Mouse (Mus musculus): Measurements from ENCODE around the gene Drd5.

GRCm38 (mm10) chr5:38308873-38309272 lies 10.3 kb upstream of the Drd5 start:
- TF ChIP-seq MAFK (IDR thresholded peaks at IDR 0.05; ENCODE audit: insufficient read depth, low read depth, low read length) (no peak), ZNF384 (IDR thresholded peaks at IDR 0.05; ENCODE audit: low read depth, low read length) (no peak), HCFC1 (IDR thresholded peaks at IDR 0.05; ENCODE audit: borderline replicate concordance, insufficient read depth, low read length) (no peak), CHD2 (IDR thresholded peaks at IDR 0.05; ENCODE audit: low read depth, low read length) (no peak), ZC3H11A (IDR thresholded peaks at IDR 0.05; ENCODE audit: borderline replicate concordance, low read depth, low read length) (no peak)

Measured in ES-E14 (cell line).